Mouse (Mus musculus) forebrain, embryonic 12.5 days (tissue): ENCODE results near the gene E030025P04Rik. TPM values are rescaled to one million over a fixed set of nuclear protein-coding genes. Genes with fewer than 3 reads are reported as not detected.

Experiments
- polyA plus RNA-seq: library from polyadenylated mRNA; unstranded; fragments of >200 nt; fragmentation: Nextera tagmentation; extraction: Ambion mirVana; gene quantifications from 2 replicates; pipeline ENCODE4 v1.2.1, GENCODE M21; 2016

E030025P04Rik gene
- polyA plus RNA-seq, 1 experiment from 2014 or later, result not detected

Other genes with a start within 250 kb of the E030025P04Rik start
- 14.8 and 17.4 TPM in 2 replicates for gene Axin2, start 224.0 kb downstream of the E030025P04Rik start, polyA plus RNA-seq
- 2.1 and 3.0 TPM in 2 replicates for gene Rgs9, start 153.8 kb upstream of the E030025P04Rik start, polyA plus RNA-seq
- 20.7 and 20.9 TPM in 2 replicates for gene Gna13, start 218.5 kb upstream of the E030025P04Rik start, polyA plus RNA-seq